In genomic region chr2:62660565-62660964, GRCm38 (mm10) we compare ENCODE assay signal across 1 mouse cellular context.
A peak's percentile ranks its signal among the peaks of the same experiment; 100 is the strongest.
TF ChIP-seq lines count a peak whose summit lies in the region.

No protein-coding gene starts in this region.

TF ChIP-seq in MEL, 35 proteins besides CTCF, POLR2A, EP300 and RAD21:
- no peak for TF ChIP-seq USF1 (IDR thresholded peaks at IDR 0.05; ENCODE audit: low read depth, low read length)
- no peak for TF ChIP-seq MAX (IDR thresholded peaks at IDR 0.05; ENCODE audit: low read length)
- peak; percentile 52 for TF ChIP-seq TBP (IDR thresholded peaks at IDR 0.05; ENCODE audit: low read depth, low read length)
- no peak for TF ChIP-seq ZNF384 (IDR thresholded peaks at IDR 0.05; ENCODE audit: low read depth, low read length)
- peak; percentile 51; the same call in 1 of the 2 replicates for TF ChIP-seq HCFC1 (IDR thresholded peaks at IDR 0.05; ENCODE audit: low read depth, low read length)
- no peak for TF ChIP-seq TAL1 (IDR thresholded peaks at IDR 0.05; ENCODE audit: low read length)
- no peak for TF ChIP-seq MYC (IDR thresholded peaks at IDR 0.05; ENCODE audit: low read depth, low read length)
- TF ChIP-seq BHLHE40 (IDR thresholded peaks at IDR 0.05; ENCODE audit: borderline replicate concordance, low read depth, low read length), result no peak
- TF ChIP-seq MAZ (IDR thresholded peaks at IDR 0.05; ENCODE audit: low read depth, low read length), result no peak
- 0 out of 2 replicates have a peak, but pooled peaks have one; percentile 4 for TF ChIP-seq SMC3 (IDR thresholded peaks at IDR 0.05; ENCODE audit: low read depth, low read length)
- TF ChIP-seq KAT2A (conservative IDR thresholded peaks at IDR 0.05; ENCODE audit: low read depth, low read length), result no peak
- no peak for TF ChIP-seq MEF2A (IDR thresholded peaks at IDR 0.05; ENCODE audit: extremely low read depth, insufficient replicate concordance, low read depth, low read length, poor library complexity, severe bottlenecking)
- peak; percentile 74 for TF ChIP-seq ELF1 (IDR thresholded peaks at IDR 0.05; ENCODE audit: low read depth, low read length)
- no peak for TF ChIP-seq E2F4 (IDR thresholded peaks at IDR 0.05; ENCODE audit: borderline replicate concordance, low read depth, low read length)
- no peak for TF ChIP-seq ZMIZ1 (IDR thresholded peaks at IDR 0.05; ENCODE audit: low read depth, low read length)
- no peak for TF ChIP-seq CHD1 (IDR thresholded peaks at IDR 0.05; ENCODE audit: low read depth, low read length)
- no peak for TF ChIP-seq MXI1 (IDR thresholded peaks at IDR 0.05; ENCODE audit: low read depth, low read length)
- TF ChIP-seq ZC3H11A (IDR thresholded peaks at IDR 0.05; ENCODE audit: low read depth, low read length), result no peak
- TF ChIP-seq CHD2 (IDR thresholded peaks at IDR 0.05; ENCODE audit: low read length), result no peak
